Mouse (Mus musculus): ENCODE data around the gene Lrp5. TPM values are rescaled to one million over a fixed set of nuclear protein-coding genes. Genes with fewer than 3 reads are reported as not detected.
A peak's percentile ranks its signal among the peaks of the same experiment; 100 is the strongest.

Lrp5 gene
- polyA plus RNA-seq, 1 experiment: 33.8 TPM

DNA sequence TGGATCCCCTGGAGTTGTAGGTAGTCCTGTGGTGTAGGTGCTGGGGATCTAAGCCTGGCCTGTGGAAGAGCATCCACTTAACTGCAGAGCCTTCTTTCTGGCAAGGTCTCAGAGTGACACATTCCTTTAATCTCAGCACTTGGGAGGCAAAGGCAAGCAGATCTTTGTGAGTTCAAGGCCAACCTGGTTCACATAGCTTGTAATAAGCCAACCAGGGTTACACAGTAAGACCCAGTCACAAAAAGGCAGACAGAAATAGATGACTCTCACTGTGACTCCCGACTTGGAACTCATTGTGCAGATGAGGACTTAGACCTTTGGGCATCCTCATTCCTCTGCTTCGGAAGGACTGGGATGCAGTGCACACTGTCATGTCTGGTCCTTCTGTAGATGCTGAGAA, 24.1 kb upstream of the Lrp5 start:
- Histone ChIP-seq H3K79me2 (ENCODE audit: control insufficient read depth, insufficient read depth) (peaks cover 71% of the 10 kb centered on the region), H3K36me3 (ENCODE audit: control insufficient read depth, insufficient read depth) (peaks cover 9% of the 10 kb centered on the region), H3K4me3 (ENCODE audit: insufficient read depth, poor library complexity, severe bottlenecking) (no peak overlapping the region), H3K79me3 (ENCODE audit: low read depth) (peaks cover 42% of the 10 kb centered on the region), H3K27me3 (ENCODE audit: control insufficient read depth, insufficient read depth, insufficient read length) (no peaks in the 10 kb centered on the region), H3ac (ENCODE audit: control insufficient read depth, insufficient read length, low read depth) (no peak overlapping the region)
- no peak for TF ChIP-seq FOSL1 (IDR thresholded peaks at IDR 0.05; ENCODE audit: insufficient read depth, low read length, poor library complexity, severe bottlenecking)
- no peak for TF ChIP-seq MYOD1 (IDR thresholded peaks at IDR 0.05; ENCODE audit: control insufficient read depth, insufficient read length, low read depth)
- no peak for TF ChIP-seq CEBPB (IDR thresholded peaks at IDR 0.05; ENCODE audit: low read depth)
- no peak for TF ChIP-seq MYOG (IDR thresholded peaks at IDR 0.05; ENCODE audit: control insufficient read depth, extremely low read depth, insufficient read length)
- no peak for TF ChIP-seq CTCF (IDR thresholded peaks at IDR 0.05; ENCODE audit: control insufficient read depth, insufficient read depth, insufficient read length)
- TF ChIP-seq USF1 (IDR thresholded peaks at IDR 0.05; ENCODE audit: low read depth): no peak
- TF ChIP-seq MAX (IDR thresholded peaks at IDR 0.05): no peak

DNA sequence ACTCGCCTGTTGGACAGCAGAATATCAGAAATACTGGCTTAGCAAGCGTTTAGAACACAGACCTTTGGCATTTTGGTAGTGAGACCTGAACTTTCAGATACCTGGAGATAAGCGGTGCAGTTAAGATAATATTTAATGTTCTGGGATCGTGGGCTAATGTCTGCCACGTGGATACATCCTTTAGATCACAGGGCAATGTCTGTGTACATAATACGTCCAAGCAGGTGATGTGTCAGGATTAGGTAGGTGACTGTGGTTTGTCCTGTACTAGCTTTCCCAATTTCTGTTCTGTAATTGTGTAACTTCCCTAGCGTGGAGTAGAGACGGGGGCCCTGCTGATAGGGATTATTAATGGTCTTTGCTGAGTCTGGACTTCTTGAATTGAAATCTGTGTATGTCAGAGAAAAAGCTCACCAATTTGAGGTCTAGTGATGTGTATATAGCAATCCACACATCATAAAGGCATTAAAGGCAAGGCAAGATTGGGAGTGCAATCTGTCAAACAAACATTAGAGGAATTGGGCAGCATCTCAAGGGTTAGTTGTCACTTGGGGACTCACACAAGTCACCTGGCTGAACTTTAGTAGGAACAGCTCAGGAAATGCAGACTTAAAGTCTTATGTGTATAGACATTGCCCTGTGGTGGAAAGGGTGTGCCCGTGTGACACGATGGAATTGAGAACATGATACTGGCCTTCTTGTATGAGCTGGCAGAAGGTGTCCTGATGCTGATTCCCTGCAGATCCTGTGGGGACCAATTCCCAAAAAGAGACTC, 22.8 kb upstream of the Lrp5 start:
- Histone ChIP-seq H3ac (ENCODE audit: control insufficient read depth, insufficient read length, low read depth) (peak overlapping the region; percentile 98), H3K27me3 (ENCODE audit: control insufficient read depth, insufficient read depth, insufficient read length) (no peaks in the 10 kb centered on the region), H3K36me3 (ENCODE audit: control insufficient read depth, insufficient read depth) (peaks cover 7% of the 10 kb centered on the region), H3K79me3 (ENCODE audit: low read depth) (peaks cover 41% of the 10 kb centered on the region), H3K79me2 (ENCODE audit: control insufficient read depth, insufficient read depth) (peaks cover 61% of the 10 kb centered on the region), H3K4me3 (ENCODE audit: insufficient read depth, poor library complexity, severe bottlenecking) (peak overlapping the region; percentile 64)
- no peak for TF ChIP-seq MYOG (IDR thresholded peaks at IDR 0.05; ENCODE audit: control insufficient read depth, extremely low read depth, insufficient read length)
- no peak for TF ChIP-seq CTCF (IDR thresholded peaks at IDR 0.05; ENCODE audit: control insufficient read depth, insufficient read depth, insufficient read length)
- TF ChIP-seq MYOD1 (IDR thresholded peaks at IDR 0.05; ENCODE audit: control insufficient read depth, insufficient read length, low read depth): no peak

DNA sequence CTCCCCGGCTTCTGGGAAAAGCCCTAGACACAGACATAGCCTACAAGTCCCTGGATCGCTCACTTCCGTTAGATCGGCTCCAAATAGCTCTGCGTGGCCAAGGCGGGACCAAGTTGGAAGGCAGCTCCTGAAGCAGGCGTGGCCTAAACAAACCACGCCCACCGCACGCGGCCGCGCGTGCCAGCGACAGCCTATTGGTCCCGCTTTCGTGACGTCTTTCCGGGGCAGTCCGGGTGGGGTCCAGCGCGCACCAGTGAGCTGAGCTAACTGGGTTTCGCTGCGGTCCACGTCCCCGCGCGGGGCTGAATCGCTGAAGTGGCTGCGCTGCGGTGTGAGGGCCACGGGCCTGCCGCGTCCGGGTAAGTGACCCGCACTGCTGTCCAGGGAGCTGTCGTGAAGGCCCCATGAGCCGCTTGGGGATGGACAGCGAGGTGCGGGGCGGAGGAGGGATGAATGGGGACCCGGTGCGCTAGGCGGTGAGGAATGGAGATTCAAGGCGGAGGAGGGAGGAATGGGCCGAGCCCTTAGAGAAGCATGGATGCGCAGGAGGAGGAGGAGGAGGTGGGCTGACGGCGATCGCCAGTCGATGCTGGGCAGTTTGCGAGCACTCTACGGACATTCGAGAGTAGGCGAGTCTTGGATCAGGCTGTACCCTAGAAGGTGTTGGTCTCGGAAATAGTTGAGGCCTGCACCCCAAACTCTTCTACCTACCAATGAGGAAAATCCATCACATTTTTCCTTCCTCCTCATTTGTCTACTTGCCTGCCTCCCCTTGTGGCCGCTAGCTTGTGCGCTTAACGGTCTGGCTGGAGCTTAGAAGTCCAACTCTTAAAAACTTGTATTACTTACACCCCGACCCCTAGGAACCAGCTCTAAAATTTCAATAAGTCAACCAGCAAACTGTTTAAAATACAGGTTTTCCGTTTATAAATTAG, 22.0 kb upstream of the Lrp5 start, which contains the start of gene 1810055G02Rik:
TSS of gene 1810055G02Rik (plus strand) at position 216 of the 935 bp plus-strand sequence.
- H3K79me3 ChIP-seq (ENCODE audit: low read depth): peaks cover 40% of the 10 kb centered on the region
- peak within 1 kb of the TSS; percentile 64 for H3K4me3 ChIP-seq (ENCODE audit: insufficient read depth, poor library complexity, severe bottlenecking)
- peaks cover 52% of the 10 kb centered on the region for H3K79me2 ChIP-seq (ENCODE audit: control insufficient read depth, insufficient read depth)
- TF ChIP-seq MAX (IDR thresholded peaks at IDR 0.05): peak; percentile 88
- TF ChIP-seq USF1 (IDR thresholded peaks at IDR 0.05; ENCODE audit: low read depth): no peak
- TF ChIP-seq FOSL1 (IDR thresholded peaks at IDR 0.05; ENCODE audit: insufficient read depth, low read length, poor library complexity, severe bottlenecking): no peak
- no peak for TF ChIP-seq CTCF (IDR thresholded peaks at IDR 0.05; ENCODE audit: control insufficient read depth, insufficient read depth, insufficient read length)
- H3K36me3 ChIP-seq (ENCODE audit: control insufficient read depth, insufficient read depth): peaks cover 7% of the 10 kb centered on the region
- peak within 1 kb of the TSS; percentile 98 for H3ac ChIP-seq (ENCODE audit: control insufficient read depth, insufficient read length, low read depth)
- no peaks in the 10 kb centered on the region for H3K27me3 ChIP-seq (ENCODE audit: control insufficient read depth, insufficient read depth, insufficient read length)

DNA sequence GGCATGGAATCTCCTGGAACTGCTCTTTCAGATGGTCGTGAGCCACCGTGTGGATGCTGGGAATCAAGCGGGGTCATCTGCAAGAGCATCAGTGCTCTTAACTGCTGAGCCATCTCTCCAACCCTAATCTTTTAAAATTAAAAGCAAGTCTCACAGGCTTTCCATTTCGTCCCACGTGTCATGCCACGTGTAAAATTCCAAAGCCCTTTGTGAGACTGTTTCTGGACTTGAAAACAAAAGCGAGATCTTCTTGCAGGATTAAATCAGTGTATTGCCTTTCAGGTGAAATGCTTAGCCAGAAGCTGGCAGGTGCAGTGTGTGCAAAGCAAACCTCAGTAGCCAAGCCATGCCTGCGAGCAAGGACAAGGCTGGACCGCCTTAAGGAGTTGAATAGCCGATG, 21.2 kb upstream of the Lrp5 start:
- TF ChIP-seq MAX (IDR thresholded peaks at IDR 0.05) (no peak), USF1 (IDR thresholded peaks at IDR 0.05; ENCODE audit: low read depth) (no peak), MYOD1 (IDR thresholded peaks at IDR 0.05; ENCODE audit: control insufficient read depth, insufficient read length, low read depth) (no peak), MYOG (IDR thresholded peaks at IDR 0.05; ENCODE audit: control insufficient read depth, extremely low read depth, insufficient read length) (no peak), CEBPB (IDR thresholded peaks at IDR 0.05; ENCODE audit: low read depth) (no peak), FOSL1 (IDR thresholded peaks at IDR 0.05; ENCODE audit: insufficient read depth, low read length, poor library complexity, severe bottlenecking) (no peak)
- H3K27me3 ChIP-seq (ENCODE audit: control insufficient read depth, insufficient read depth, insufficient read length): no peaks in the 10 kb centered on the region
- peaks cover 7% of the 10 kb centered on the region for H3K36me3 ChIP-seq (ENCODE audit: control insufficient read depth, insufficient read depth)
- peaks cover 44% of the 10 kb centered on the region for H3K79me2 ChIP-seq (ENCODE audit: control insufficient read depth, insufficient read depth)
- H3ac ChIP-seq (ENCODE audit: control insufficient read depth, insufficient read length, low read depth): peak overlapping the region; percentile 72
- H3K4me3 ChIP-seq (ENCODE audit: insufficient read depth, poor library complexity, severe bottlenecking): peak overlapping the region; percentile 64
- peaks cover 37% of the 10 kb centered on the region for H3K79me3 ChIP-seq (ENCODE audit: low read depth)

DNA sequence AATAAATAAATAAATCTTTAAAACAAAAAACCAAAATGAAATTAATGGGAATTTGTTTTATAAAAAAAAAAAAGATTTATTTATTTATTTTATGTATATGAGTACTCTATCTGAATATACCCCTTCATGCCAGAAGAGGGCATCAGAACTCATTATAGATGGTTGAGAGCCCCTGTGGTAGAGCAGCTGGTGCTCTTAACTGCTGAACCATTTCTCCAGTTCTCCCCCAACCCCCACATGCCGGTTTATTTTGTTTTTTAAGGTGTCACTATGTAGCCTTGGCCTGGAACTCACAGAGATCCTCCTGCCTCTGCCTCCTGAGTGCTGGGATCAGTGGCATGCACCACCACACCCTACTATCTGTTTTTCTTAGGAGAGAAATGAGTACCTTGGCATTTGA, 19.9 kb upstream of the Lrp5 start:
- no peak overlapping the region for H3K4me3 ChIP-seq (ENCODE audit: insufficient read depth, poor library complexity, severe bottlenecking)
- peaks cover 27% of the 10 kb centered on the region for H3K79me3 ChIP-seq (ENCODE audit: low read depth)
- peaks cover 3% of the 10 kb centered on the region for H3K36me3 ChIP-seq (ENCODE audit: control insufficient read depth, insufficient read depth)
- H3ac ChIP-seq (ENCODE audit: control insufficient read depth, insufficient read length, low read depth): no peak overlapping the region
- H3K79me2 ChIP-seq (ENCODE audit: control insufficient read depth, insufficient read depth): peaks cover 31% of the 10 kb centered on the region
- H3K27me3 ChIP-seq (ENCODE audit: control insufficient read depth, insufficient read depth, insufficient read length): no peaks in the 10 kb centered on the region
- no peak for TF ChIP-seq MYOD1 (IDR thresholded peaks at IDR 0.05; ENCODE audit: control insufficient read depth, insufficient read length, low read depth)
- TF ChIP-seq USF1 (IDR thresholded peaks at IDR 0.05; ENCODE audit: low read depth): no peak
